Mouse (Mus musculus): ENCODE measurements around the gene Tex21.
"Not testable (repeated sequence)": the region's sequence is repeated elsewhere in the genome, so short reads cannot be mapped to it uniquely, and the experiment has no call there.

Gene Tex21

DNA sequence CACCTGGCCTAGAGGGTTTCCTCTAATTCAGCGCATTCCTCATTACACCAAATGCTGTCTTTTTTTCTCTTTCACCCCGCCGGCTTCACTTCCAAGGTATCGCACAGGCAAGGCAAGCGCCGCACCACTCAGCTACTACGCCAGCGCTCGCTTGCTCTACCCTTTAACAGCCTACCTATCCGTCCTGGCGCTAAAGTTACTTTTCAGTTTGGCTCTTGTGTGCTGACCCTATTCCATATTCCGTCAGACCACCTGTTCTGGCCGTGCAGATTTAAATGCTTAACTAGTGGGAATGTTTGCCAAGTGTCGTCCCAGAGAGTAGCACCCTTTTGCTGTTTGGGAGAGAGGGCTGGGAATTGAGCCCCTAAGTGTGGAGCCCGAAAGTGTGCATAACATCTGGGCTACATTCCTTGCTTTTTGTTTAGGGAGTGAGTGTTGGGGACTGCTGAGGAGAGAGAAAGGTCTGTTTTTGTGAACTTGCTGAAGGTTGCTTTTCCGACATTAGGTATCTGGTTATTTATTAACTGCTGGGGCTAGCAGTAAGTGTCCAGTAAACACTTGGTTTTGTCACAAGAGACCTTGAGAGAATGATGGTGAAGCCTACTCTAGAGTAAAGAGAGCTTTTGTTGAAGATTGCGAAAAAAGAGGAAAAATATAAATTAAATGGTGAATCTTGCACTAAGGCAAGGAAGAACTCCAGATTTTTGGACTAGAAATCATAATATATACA lies 9.7 kb upstream of the Tex21 start:
- no peak for DNase-seq

GRCm38 (mm10) chr12:76255499-76255875 lies 8.9 kb upstream of the Tex21 start:
- DNase-seq: no peak

GRCm38 (mm10) chr12:76254725-76255498 lies 8.4 kb upstream of the Tex21 start, which contains the start of gene Mthfd1:
TSS of gene Mthfd1 (plus strand) at chr12:76255298.
- DNase-seq: peak; percentile 94

GRCm38 (mm10) chr12:76253991-76254390 lies 7.4 kb upstream of the Tex21 start:
- no peak for DNase-seq

- DNase-seq: no peak
Observed at GRCm38 (mm10) chr12:76253591-76253990, 7.0 kb upstream of the Tex21 start.

DNA sequence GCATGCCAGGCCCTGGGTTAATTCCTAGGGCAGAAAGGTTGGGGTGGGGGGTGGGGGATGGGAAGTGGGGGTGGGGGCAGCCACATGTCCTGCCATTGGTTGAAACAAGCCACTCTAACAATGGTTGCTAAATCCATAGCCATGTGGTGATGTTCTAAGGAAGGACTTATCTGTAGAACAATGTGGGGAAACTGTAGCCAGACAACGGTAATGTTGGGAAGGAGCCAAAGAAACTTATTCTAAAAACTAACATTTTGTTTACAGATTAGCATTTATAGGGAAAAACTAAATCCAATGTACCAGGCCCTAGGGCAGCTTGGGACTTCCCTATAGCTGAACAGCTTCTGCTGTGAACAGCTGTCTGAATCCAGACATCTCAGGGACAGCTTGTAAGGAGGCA lies 6.5 kb upstream of the Tex21 start:
- DNase-seq: no peak

DNA sequence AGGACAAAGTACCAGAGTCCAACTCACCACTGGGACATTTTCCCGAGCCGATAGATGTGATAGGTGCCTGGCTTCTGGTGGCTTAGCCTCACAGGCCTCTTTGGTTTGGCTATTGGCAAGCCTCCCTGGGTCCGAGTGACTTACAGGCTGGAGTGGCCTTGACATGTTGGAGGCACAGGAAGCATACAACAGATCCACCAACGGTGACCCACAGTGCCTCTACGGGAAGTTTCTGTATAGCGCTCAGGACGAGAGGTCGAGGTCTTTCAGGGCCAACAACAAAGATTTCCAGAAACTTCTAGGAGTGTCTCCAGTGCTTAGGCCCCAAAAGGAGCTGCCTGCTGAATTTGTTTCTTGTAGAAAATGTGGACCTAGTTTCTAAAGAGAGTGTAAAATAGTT lies 1.6 kb downstream of the Tex21 start:
- DNase-seq: no peak

- DNase-seq: no peak
Observed at GRCm38 (mm10) chr12:76241833-76242232, 4.7 kb downstream of the Tex21 start.

GRCm38 (mm10) chr12:76241084-76241483 lies 5.5 kb downstream of the Tex21 start:
- DNase-seq: no peak

DNA sequence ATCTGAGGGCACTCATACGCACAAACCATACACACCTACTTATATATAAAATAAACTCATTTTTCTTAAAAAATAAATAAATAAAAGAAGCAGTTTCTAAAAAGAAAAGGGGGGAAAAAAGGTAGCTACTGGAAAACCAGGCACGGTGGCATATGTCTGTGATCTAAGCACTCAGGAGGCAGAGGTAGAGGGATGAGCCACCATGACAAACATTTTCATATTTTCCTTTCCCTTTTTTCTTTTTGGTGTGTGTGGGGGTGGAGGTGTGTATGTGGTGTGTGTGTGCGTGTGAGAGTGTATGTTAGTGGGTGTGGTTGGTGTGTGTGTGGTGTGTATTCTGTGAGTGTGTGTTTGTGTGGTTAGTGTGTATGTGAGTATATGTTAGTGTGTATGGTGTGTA lies 5.9 kb downstream of the Tex21 start:
- DNase-seq: no peak

GRCm38 (mm10) chr12:76239839-76240571 lies 6.5 kb downstream of the Tex21 start:
- DNase-seq: no peak

GRCm38 (mm10) chr12:76239145-76239838 lies 7.3 kb downstream of the Tex21 start:
- no peak for DNase-seq

DNA sequence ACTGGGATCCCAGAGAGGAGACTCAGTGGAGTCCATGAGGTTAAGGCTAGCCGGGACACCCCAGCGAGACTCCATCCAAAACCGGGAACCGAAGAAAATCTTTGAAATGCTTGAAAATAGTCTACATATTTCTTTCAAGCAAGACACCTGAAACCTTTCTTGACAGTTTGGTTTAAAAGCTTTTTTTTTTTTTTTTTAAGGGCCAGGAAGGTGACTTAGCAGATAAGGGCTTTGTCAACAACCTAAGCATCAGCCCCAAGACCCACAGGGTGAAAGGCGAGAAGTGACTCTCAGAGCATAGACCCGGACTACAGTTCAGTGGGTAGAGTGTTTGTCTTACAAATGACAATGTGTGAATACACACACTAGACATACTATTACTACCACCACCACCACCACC lies 11.3 kb downstream of the Tex21 start:
- no peak for DNase-seq

DNA sequence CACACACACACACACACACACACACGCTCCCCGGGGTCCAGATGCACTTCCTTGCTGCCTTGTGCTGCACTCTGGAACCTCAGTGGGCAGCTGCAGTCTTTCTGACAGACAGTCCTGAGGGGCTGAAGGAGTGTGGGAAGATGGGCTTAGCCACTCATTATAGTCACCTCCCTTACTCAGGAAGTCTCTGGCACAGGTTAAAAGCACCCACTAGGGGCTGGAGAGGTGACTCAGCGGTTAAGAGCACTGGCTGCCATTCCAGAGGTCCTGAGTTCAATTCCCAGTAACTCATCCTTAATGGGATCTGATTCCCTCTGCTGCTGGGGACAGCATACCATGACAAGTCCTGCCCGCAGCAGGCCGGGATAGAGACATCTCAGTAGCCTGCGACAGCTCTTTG lies 15.9 kb downstream of the Tex21 start:
- DNase-seq: no peak

- not testable (repeated sequence) for DNase-seq
Observed at GRCm38 (mm10) chr12:76222104-76222503, 24.4 kb downstream of the Tex21 start.

GRCm38 (mm10) chr12:76216716-76217115 lies 29.8 kb downstream of the Tex21 start:
- no peak for DNase-seq

GRCm38 (mm10) chr12:76215121-76215520 lies 31.4 kb downstream of the Tex21 start:
- no peak for DNase-seq

GRCm38 (mm10) chr12:76209429-76209974 lies 37.0 kb downstream of the Tex21 start:
- no peak for DNase-seq

GRCm38 (mm10) chr12:76200326-76200725 lies 46.2 kb downstream of the Tex21 start:
- no peak for DNase-seq

- peak; percentile 11 for DNase-seq
Observed at GRCm38 (mm10) chr12:76197071-76197470, 49.5 kb downstream of the Tex21 start.

DNA sequence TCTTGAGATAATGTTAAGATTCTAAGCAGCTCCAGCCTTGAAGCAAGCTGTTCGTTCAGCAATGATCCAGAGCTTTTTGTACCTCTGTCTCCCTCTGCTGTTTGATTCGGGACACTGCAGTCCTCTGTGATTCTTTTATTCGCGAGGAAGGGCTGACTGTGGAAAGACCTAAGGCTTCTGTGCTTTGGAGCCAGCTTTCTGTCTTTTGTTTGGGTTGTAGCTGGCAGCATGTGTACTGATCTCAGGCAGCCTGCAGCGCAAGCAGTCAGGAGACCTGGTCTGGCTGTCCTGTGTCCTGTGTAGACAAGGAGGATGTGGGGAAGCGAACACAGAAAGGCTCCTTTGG lies 49.9 kb downstream of the Tex21 start:
- DNase-seq: peak; percentile 75

DNA sequence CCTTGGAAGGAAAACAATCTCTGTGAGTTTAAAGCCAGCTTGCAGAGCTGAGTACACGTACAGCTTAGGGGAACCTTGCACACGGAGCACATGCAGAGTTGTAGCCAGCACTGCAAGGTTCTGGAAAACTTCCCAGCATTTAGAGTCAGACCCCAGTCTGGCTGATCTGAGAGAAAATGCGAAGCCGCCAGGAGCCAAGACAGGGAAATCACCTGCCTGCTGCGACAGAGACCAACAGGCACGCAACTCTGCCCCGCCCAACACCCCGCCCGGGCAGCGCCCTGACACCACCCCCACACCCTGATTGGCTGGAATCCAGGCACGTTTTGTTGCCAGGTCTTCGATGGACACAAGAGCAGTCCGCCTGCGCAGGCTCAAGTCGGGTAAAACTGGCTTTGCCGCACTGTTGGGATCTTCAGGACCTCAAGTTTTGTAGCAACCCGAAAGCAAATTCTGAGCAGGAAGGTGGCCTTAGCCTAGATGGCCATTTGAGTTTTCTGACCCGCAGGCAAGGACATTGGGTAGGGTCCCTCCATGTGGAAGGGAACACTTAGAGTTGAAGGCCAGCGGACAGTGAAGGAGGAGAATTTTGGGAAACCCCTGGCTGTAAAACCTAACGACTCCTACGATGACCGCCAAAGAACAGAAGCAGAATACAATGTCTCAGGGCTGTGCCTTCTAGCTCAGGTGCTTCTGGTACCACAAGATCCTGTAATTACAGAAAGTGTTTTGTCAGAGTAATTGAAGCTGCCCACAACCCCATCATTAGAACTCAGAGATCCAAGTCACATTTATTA lies 50.4 kb downstream of the Tex21 start:
- peak; percentile 77 for DNase-seq

All from cerebellum, adult 11 months (tissue).